Mouse (Mus musculus) common myeloid progenitor, adult 5-6 weeks (primary cell): ENCODE results near the gene H2-Q7. TPM values are rescaled to one million over a fixed set of nuclear protein-coding genes. Genes with fewer than 3 reads are reported as not detected.
"Not testable (repeated sequence)": the region's sequence is repeated elsewhere in the genome, so short reads cannot be mapped to it uniquely, and the experiment has no call there.

Experiments
- ATAC-seq: replicated peaks from 2 replicates; pipeline ENCODE4 v1.8.0; 2016; ENCODE audit warnings: low read depth, mild to moderate bottlenecking, moderate TSS enrichment, inconsistent platforms; ENCODE audit not compliant: poor library complexity, severe bottlenecking
- total RNA-seq: library from RNA; stranded (forward); fragments of 200-1000, 187-1606 nt; gene quantifications from 2 replicates; pipeline ENCODE4 v1.2.3, GENCODE M21; 2017

H2-Q7 gene
- total RNA-seq, 1 experiment from 2014 or later: 79.8 TPM

DNA sequence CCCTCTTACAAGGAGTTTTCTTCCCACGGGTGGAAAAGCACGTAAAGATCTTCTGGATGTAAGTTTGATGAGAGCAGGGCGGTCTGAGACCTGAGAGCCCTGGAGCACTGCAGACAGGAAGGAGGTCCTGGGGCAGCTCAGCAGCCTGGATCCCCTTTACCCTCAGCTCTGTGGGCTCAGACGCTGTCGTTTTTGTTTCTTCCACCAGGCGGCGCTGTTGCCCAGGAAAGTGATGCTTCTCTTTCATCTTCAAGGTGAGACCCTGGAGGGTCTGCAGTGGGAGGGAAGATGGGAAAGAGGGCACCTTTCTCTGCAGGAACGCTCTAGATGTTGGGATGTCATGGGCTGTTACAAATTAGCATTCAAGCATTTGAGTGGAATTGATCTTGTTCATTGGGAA, 4.1 kb upstream of the H2-Q7 start:
- ATAC-seq: peak; percentile 19; the same call in 1 of the 2 replicates

DNA sequence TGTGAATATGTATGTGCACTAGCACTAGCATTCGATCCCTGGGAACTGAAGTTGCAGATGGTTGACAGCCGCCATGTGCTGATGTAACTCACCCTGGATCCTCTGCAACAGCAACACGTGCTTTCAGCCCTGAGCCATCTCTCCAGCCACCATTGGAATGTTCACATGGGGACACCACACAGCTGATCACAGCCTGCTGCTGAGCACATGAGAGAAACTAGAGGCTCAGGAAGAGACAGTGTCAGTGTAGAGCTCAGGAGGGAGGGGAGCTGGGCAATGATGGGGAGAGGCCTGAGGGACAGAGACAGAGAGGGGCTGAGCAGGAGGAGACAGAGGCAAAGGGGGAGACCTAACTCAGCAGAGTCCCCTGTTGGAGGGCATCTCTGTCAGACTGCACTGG, 3.4 kb upstream of the H2-Q7 start:
- not testable (repeated sequence) for ATAC-seq

DNA sequence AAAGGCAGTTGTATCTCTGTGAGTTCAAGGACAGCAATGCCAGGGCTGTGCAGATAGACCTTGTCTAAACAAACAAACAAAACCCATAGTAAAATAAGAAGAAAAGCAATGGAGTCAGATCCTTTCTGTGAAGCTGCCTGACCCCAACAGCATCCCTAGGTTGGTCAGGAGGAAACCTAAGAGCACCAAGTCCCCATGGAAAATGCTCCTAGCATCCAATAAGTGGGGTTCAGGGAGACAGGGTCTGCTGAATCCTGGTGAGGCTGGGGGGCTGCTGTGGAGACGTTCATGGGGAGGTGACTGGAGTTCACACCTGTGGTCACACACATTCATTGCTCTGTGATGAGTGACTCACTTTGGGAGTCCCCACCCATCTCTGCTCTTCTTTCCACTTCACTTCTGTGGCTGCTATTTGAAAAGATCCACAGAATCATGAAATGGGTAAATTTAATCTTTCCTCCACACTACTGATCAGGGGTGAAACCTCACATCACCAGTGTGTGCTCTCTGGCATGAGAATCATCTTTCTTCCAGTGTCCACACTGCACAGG, 1.5 kb upstream of the H2-Q7 start:
- not testable (repeated sequence) for ATAC-seq

DNA sequence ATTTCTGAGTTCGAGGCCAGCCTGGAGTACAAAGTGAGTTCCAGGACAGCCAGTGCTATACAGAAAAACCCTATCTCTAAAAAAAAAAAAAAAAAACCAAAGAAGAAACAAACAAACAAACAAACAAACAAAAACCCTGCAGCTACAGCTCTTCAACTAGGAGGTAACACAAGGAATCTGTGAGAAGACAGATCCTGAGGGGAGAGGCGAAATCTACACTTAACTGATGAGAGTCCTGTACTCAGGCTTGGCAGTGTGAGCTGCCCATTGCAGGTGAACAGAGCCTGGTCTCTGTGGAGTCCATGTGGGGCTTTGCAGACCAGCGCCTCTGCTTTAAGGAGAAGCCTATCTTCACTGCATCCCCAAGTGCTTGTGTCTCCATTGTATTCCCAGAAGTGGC, 560 bp upstream of the H2-Q7 start:
- ATAC-seq: not testable (repeated sequence)

GRCm38 (mm10) chr17:35439295-35439747, 366 bp downstream of the H2-Q7 start:
- ATAC-seq: not testable (repeated sequence)

- ATAC-seq: not testable (repeated sequence)
Measured at GRCm38 (mm10) chr17:35439925-35440645, 1.1 kb downstream of the H2-Q7 start.

DNA sequence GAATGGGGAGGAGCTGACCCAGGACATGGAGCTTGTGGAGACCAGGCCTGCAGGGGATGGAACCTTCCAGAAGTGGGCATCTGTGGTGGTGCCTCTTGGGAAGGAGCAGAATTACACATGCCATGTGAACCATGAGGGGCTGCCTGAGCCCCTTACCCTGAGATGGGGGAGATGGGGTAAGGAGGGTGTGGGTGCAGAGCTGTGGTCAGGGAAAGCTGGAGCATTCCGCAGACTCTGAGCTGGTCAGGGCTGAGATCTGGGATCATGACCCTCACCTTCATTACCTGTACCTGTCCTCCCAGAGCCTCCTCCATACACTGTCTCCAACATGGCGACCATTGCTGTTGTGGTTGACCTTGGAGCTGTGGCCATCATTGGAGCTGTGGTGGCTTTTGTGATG, 3.4 kb downstream of the H2-Q7 start:
- ATAC-seq: not testable (repeated sequence)

DNA sequence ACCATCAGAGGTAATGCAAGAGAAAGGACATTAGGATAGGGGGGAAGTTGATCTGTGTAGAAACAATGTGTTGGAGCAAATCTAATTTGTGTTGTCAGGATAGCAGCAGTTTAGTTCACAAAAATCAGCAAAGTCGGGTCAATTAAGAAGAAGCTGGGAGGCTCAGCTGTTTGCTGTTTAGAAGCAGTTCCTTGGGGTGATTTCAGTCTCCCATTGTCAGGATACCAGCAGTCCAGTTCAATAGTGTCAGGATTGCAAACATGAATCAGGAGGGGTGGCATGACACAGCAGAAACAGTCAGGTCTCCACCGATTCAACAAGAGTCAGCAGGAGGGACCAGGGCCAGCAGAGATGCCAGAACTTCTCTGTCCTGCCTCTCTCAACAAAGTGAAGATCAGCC, 5.6 kb downstream of the H2-Q7 start:
- ATAC-seq: not testable (repeated sequence)

- ATAC-seq: not testable (repeated sequence)
Measured at GRCm38 (mm10) chr17:35458247-35458646, 19.3 kb downstream of the H2-Q7 start.

- ATAC-seq: peak; percentile 89
Measured at GRCm38 (mm10) chr17:35460513-35461341, 21.8 kb downstream of the H2-Q7 start.

GRCm38 (mm10) chr17:35465651-35466050, 26.7 kb downstream of the H2-Q7 start:
- 0 out of 2 replicates have a peak, but pooled peaks have one; percentile 40 for ATAC-seq

GRCm38 (mm10) chr17:35468936-35469335, 30.0 kb downstream of the H2-Q7 start:
- 0 out of 2 replicates have a peak, but pooled peaks have one; percentile 29 for ATAC-seq

DNA sequence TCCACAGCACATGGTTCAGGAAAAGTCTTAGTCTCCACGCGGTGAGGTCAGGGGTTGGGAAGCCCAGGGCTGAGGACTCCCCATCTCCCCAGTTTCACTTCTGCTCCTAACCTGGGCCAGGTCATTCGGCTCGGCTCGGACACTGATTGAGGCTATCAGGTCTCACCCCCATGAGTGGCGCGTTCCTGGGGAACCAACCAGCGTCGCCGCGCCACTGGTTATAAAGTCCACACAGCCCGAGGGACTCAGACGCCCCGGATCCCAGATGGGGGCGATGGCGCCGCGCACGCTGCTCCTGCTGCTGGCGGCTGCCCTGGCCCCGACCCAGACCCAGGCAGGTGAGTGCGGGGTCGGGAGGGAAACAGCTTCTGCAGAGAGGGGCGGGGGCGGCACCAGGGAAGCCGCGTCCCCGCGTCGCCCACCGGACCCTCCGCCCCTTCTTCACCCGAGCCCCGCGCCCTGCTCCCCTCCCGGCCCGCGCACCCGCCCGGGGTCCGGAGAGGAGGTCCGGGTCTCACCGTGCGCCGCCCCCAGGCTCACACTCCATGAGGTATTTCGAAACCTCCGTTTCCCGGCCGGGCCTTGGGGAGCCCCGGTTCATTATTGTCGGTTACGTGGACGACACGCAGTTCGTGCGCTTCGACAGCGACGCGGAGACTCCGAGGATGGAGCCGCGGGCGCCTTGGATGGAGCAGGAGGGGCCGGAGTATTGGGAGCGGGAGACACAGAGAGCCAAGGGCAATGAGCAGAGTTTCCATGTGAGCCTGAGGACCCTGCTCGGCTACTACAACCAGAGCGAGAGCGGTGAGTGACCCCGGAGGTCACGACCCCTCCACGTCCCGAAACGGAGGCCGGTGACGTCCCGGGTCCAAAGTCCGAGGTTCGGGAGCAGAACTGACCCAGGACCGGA, 31.1 kb downstream of the H2-Q7 start, which contains the start of gene H2-Q10:
Gene H2-Q10, plus strand, starts transcription at position 248 of the 910 bp plus-strand sequence.
- ATAC-seq: no peak

GRCm38 (mm10) chr17:35484066-35484465, 45.1 kb downstream of the H2-Q7 start:
- peak; percentile 77 for ATAC-seq

- no peak for ATAC-seq
Measured at GRCm38 (mm10) chr17:35485702-35486101, 46.7 kb downstream of the H2-Q7 start.

DNA sequence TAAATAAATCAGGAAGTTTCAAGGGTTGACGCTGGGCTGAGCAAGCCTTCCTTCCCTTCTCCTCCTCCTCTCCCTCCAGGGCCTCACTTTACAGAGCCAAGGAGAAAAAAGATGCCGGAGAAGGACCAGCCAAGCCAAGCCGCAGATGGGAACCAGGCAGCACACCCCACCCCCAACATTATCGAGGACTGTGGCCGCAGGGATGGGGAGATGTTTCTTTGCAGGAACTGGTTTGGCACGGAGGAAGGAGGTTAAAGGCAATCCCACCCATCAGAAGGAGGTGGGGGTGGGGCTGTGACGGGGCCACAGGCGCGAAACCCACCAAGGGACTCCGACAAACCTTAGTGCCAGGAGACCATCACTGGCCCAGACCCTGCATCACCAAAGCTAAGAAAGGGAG, 47.8 kb downstream of the H2-Q7 start:
- no peak for ATAC-seq

GRCm38 (mm10) chr17:35488041-35488440, 49.1 kb downstream of the H2-Q7 start:
- no peak for ATAC-seq

GRCm38 (mm10) chr17:35490320-35490719, 51.4 kb downstream of the H2-Q7 start:
- ATAC-seq: no peak
